Mouse (Mus musculus) liver, embryonic 14.5 days (tissue): Measurements from ENCODE around the gene Samhd1.

ENCODE experiments used
- CTCF ChIP-seq: IDR thresholded peaks from 2 replicates; pipeline ENCODE4 v1.5.1; 2016; ENCODE audit warnings: antibody characterized with exemption, low read depth, control low read depth
- EP300 ChIP-seq: IDR thresholded peaks from 2 replicates; pipeline ENCODE4 v1.6.1; 2016; ENCODE audit warnings: antibody characterized with exemption, low read depth

- TF ChIP-seq CTCF = no peak
- no peak for TF ChIP-seq EP300
These were observed 35.1 kb upstream of the Samhd1 start for GRCm38 (mm10) chr2:157170166-157170565.
